Mouse (Mus musculus) liver, embryonic 13.5 days (tissue): Measurements from ENCODE around the gene BC048562. TPM values are rescaled to one million over a fixed set of nuclear protein-coding genes. Genes with fewer than 3 reads are reported as not detected.

Source experiments
- ATAC-seq: fragments of 200-750 bp; cut with Nextera tagmentation; 2 replicates; pipeline ENCODE4 v1.8.0; 2017; ENCODE audit warnings: low read depth, mild to moderate bottlenecking, moderate number of reproducible peaks, moderate library complexity
- DNase-seq: peaks from one replicate; pipeline ENCODE4 v3.0.0; 2022
- H3K27ac ChIP-seq: fragments of 300-500 bp; sonication (generic); 2 replicates; pipeline ENCODE4 v1.5.1; 2015; ENCODE audit warnings: moderate library complexity, mild to moderate bottlenecking, inconsistent platforms
- H3K27me3 ChIP-seq: fragments of 300-500 bp; sonication (generic); 2 replicates; pipeline ENCODE4 v1.6.1; 2015; ENCODE audit warnings: mild to moderate bottlenecking, inconsistent platforms
- H3K36me3 ChIP-seq: fragments of 300-500 bp; sonication (generic); 2 replicates; pipeline ENCODE4 v1.6.1; 2015; ENCODE audit warnings: mild to moderate bottlenecking, inconsistent platforms
- H3K4me1 ChIP-seq: fragments of 300-500 bp; sonication (generic); replicated peaks from 2 replicates; pipeline ENCODE4 v1.6.1; 2015; ENCODE audit warnings: inconsistent platforms
- H3K4me2 ChIP-seq: fragments of 300-500 bp; sonication (generic); 2 replicates; pipeline ENCODE4 v1.6.1; 2015; ENCODE audit warnings: inconsistent platforms, mild to moderate bottlenecking, moderate library complexity
- H3K4me3 ChIP-seq: fragments of 300-500 bp; sonication (generic); replicated peaks from 2 replicates; pipeline ENCODE4 v1.5.1; 2015; ENCODE audit warnings: mild to moderate bottlenecking, inconsistent platforms
- H3K9ac ChIP-seq: fragments of 300-500 bp; sonication (generic); 2 replicates; pipeline ENCODE4 v1.6.1; 2015; ENCODE audit warnings: mild to moderate bottlenecking, inconsistent platforms
- H3K9me3 ChIP-seq: fragments of 300-500 bp; sonication (generic); replicated peaks from 2 replicates; pipeline ENCODE4 v1.6.1; 2016; ENCODE audit warnings: inconsistent platforms
- WGBS: fragments of 180-500 bp; shearing (Covaris S2); methylation state at CpG from one replicate; pipeline ENCODE4 v1.1.7; 2015; ENCODE audit not compliant: insufficient replicate concordance; 5-methylcytosine and 5-hydroxymethylcytosine counted together
- polyA plus RNA-seq: library from polyadenylated mRNA; unstranded; fragments of >200 nt; fragmentation: Nextera tagmentation; extraction: Ambion mirVana; gene quantifications from 2 replicates; pipeline ENCODE4 v1.2.1, GENCODE M21; 2015

BC048562 gene
- polyA plus RNA-seq, 1 experiment from 2014 or later = not detected

DNA sequence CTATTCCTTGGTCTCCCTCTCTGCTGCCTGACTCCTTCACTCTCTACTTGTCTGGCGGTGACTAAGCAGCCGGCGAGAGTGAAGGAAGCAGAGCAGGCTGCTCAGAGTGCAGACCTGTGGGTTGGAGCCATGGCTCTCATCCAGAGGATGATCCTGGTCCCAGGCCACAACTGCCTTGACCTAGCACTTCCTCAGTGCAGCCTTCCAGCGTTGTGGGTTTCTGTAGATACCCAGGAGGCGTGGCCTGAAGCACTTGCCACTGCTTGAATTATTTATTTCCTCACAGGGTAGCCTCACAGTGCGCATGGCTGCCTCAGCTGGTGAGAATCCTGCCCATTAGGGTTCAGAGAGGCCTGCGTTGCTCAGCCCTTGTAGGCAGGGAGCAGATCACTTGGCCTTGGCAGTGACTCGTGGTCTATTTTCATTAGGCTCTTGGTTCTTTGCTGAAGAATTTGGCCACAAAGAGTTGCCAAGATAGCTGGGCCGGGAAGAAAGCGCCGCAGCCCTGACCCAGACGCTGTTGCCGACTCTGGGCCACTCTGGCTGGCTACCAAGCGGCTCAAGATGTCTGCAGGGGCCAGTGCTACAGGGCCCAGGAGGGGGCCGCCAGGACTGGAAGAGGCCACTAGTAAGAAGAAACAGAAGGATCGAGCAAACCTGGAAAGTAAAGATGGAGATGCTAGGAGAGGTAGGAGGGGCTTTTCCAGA lies 55.9 kb downstream of the BC048562 start:
- Histone ChIP-seq H3K36me3 (peaks cover 59% of the 10 kb centered on the region), H3K9ac (peak overlapping the region; percentile 95), H3K9me3 (no peaks in the 10 kb centered on the region), H3K27me3 (no peaks in the 10 kb centered on the region), H3K4me1 (peaks cover 27% of the 10 kb centered on the region), H3K4me2 (peak overlapping the region; percentile 93), H3K27ac (peak overlapping the region; percentile 96), H3K4me3 (peak overlapping the region; percentile 98)
- ATAC-seq = no peak
- no peak for DNase-seq
- WGBS = 68% methylated on average over 16 of the region's 16 CpGs

DNA sequence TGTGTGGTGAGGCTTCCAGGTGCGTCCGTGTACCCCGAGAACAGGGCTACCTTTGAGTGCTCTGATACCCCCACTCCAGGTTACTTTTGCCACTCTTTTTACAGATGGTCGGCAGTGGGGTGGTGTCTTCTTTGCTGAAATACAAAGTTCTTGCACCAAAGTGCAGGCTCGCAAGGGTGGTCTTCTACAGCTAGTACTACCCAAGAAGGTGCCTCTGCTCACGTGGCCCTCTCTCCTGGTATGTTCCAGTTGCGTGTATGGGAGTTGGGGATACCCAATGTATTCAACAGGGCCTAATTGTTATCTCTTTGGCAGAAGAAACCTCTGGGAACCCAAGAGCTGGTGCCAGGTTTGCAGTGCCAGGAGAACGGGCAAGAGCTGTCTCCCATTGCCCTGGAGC lies 57.0 kb downstream of the BC048562 start:
- no peak overlapping the region for H3K4me3 ChIP-seq
- no peak overlapping the region for H3K9ac ChIP-seq
- WGBS = 94% methylated on average over 8 of the region's 8 CpGs
- H3K9me3 ChIP-seq = no peaks in the 10 kb centered on the region
- ATAC-seq (no peak), DNase-seq (no peak)
- H3K4me2 ChIP-seq = no peak overlapping the region
- H3K27ac ChIP-seq = no peak overlapping the region
- H3K36me3 ChIP-seq = peaks cover 66% of the 10 kb centered on the region
- no peaks in the 10 kb centered on the region for H3K27me3 ChIP-seq
- H3K4me1 ChIP-seq = peaks cover 27% of the 10 kb centered on the region

DNA sequence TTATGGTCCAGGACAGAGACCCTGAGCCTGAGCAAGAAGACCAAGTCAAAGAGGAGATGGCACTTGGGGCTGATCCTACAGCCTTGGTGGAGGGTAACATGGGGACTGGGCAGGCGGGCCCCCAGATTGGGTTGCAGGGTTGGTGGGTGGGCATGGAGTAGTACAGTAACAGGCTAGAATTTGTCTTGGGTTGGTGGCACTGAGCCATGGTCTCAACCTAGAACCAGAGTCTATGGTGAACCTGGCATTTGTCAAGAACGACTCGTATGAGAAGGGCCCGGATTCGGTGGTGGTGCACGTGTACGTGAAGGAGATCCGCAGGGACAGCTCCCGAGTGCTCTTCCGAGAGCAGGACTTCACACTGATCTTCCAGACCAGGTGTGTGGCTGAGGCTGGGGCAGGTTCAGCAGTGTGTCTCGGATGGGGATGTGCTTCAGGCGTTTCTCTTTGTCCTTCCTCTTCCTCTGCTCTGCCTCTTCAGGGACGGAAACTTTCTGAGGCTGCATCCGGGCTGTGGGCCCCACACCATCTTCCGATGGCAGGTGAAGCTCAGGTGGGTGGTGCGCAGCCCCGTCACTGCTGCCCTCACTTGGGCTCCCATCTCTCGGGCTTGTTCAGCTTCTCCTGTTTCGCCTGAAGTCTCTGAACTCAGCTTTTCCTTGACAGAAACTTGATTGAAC lies 58.0 kb downstream of the BC048562 start:
- Histone ChIP-seq H3K4me2 (no peak overlapping the region), H3K27ac (no peak overlapping the region), H3K9me3 (no peaks in the 10 kb centered on the region), H3K9ac (no peak overlapping the region), H3K4me3 (no peak overlapping the region), H3K4me1 (peaks cover 27% of the 10 kb centered on the region), H3K27me3 (no peaks in the 10 kb centered on the region), H3K36me3 (peaks cover 71% of the 10 kb centered on the region)
- DNase-seq (no peak), ATAC-seq (no peak)
- 88% methylated on average over 19 of the region's 19 CpGs for whole genome bisulfite sequencing

DNA sequence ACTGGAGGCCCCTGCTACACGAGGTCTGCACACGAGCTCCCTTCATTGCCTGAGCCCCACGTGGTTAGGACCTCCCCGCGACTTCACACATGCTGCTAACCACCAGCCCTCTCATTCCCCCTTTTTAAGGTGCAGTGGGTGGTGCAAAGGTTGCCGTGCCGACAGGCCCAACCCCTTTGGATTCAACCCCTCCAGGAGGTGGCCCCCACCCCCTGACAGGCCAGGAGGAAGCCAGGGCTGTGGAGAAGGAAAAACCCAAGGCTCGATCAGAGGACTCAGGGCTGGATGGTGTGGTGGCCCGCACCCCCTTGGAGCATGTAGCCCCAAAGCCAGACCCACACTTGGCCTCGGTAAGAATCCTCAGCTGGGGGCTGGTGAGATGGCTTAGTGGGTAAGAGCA lies 58.6 kb downstream of the BC048562 start:
- peaks cover 24% of the 10 kb centered on the region for H3K4me1 ChIP-seq
- 76% methylated on average over 10 of the region's 10 CpGs for WGBS
- H3K27ac ChIP-seq = no peak overlapping the region
- H3K9me3 ChIP-seq = no peaks in the 10 kb centered on the region
- no peaks in the 10 kb centered on the region for H3K27me3 ChIP-seq
- ATAC-seq (no peak), DNase-seq (no peak)
- H3K36me3 ChIP-seq = peaks cover 77% of the 10 kb centered on the region
- no peak overlapping the region for H3K9ac ChIP-seq
- H3K4me2 ChIP-seq = no peak overlapping the region
- H3K4me3 ChIP-seq = no peak overlapping the region

Other genes starting within 250 kb of the BC048562 start
- 2.3 and 2.5 TPM in 2 replicates for gene Bsn, start 246.1 kb upstream of the BC048562 start, polyA plus RNA-seq
- gene Dag1, start 172.5 kb upstream of the BC048562 start, polyA plus RNA-seq = 12.7 and 17.8 TPM in 2 replicates
- gene Nicn1, start 146.1 kb upstream of the BC048562 start, polyA plus RNA-seq = 4.7 and 5.6 TPM in 2 replicates
- gene Amt, start 139.6 kb upstream of the BC048562 start, polyA plus RNA-seq = 14.0 and 14.1 TPM in 2 replicates
- gene Rhoa, start 130.4 kb upstream of the BC048562 start, polyA plus RNA-seq = 235 and 296 TPM in 2 replicates
- gene Tcta, start 130.3 kb upstream of the BC048562 start, polyA plus RNA-seq = 12.7 TPM in 2 replicates
- gene Gpx1, start 97.6 kb upstream of the BC048562 start, polyA plus RNA-seq = 6,829 and 6,884 TPM in 2 replicates
- gene Usp4, start 88.6 kb upstream of the BC048562 start, polyA plus RNA-seq = 67.0 and 71.0 TPM in 2 replicates
- 0.47 and 0.68 TPM in 2 replicates for gene 1700102P08Rik, start 43.7 kb upstream of the BC048562 start, polyA plus RNA-seq
- 0.30 and 0.35 TPM in 2 replicates for gene Ccdc36, start 8.0 kb upstream of the BC048562 start, polyA plus RNA-seq
- gene Ccdc71, start 24.0 kb downstream of the BC048562 start, polyA plus RNA-seq = 23.5 and 26.0 TPM in 2 replicates
- 12.3 and 12.8 TPM in 2 replicates for gene Klhdc8b, start 25.1 kb downstream of the BC048562 start, polyA plus RNA-seq
- gene Lamb2, start 43.3 kb downstream of the BC048562 start, polyA plus RNA-seq = 5.3 and 6.4 TPM in 2 replicates
- 26.0 and 27.0 TPM in 2 replicates for gene Usp19, start 54.1 kb downstream of the BC048562 start, polyA plus RNA-seq
- gene Qars, start 71.2 kb downstream of the BC048562 start, polyA plus RNA-seq = 63.1 and 66.1 TPM in 2 replicates
- gene Qrich1, start 80.3 kb downstream of the BC048562 start, polyA plus RNA-seq = 46.2 and 61.1 TPM in 2 replicates
- gene Impdh2, start 123.8 kb downstream of the BC048562 start, polyA plus RNA-seq = 153 and 166 TPM in 2 replicates
- gene Ndufaf3, start 131.0 kb downstream of the BC048562 start, polyA plus RNA-seq = 27.5 and 35.5 TPM in 2 replicates
- 40.5 and 43.2 TPM in 2 replicates for gene Dalrd3, start 133.4 kb downstream of the BC048562 start, polyA plus RNA-seq
- gene Wdr6, start 142.3 kb downstream of the BC048562 start, polyA plus RNA-seq = 16.4 and 18.3 TPM in 2 replicates
- gene P4htm, start 161.2 kb downstream of the BC048562 start, polyA plus RNA-seq = 0.61 and 0.70 TPM in 2 replicates
- 28.6 and 35.1 TPM in 2 replicates for gene Arih2, start 212.9 kb downstream of the BC048562 start, polyA plus RNA-seq
- 25.6 and 26.5 TPM in 2 replicates for gene Slc25a20, start 225.6 kb downstream of the BC048562 start, polyA plus RNA-seq